Mouse (Mus musculus) liver, embryonic 14.5 days (tissue): ENCODE data around the gene Phc2. TPM values are rescaled to one million over a fixed set of nuclear protein-coding genes. Genes with fewer than 3 reads are reported as not detected.
A peak's percentile ranks its signal among the peaks of the same experiment; 100 is the strongest.

Source experiments
- ATAC-seq: fragments of 200-750 bp; cut with Nextera tagmentation; 2 replicates; pipeline ENCODE4 v1.8.0; 2017; ENCODE audit warnings: moderate number of reproducible peaks, mild to moderate bottlenecking, moderate library complexity; ENCODE audit not compliant: insufficient read depth
- DNase-seq, 3 experiments: peaks; one replicate each; pipeline ENCODE4 v3.0.0-alpha.2; 2012 to 2013; ENCODE audit warnings: low read depth in 3 of 3, low spot score in 3 of 3
- H3K27ac ChIP-seq: fragments of 300-500 bp; sonication (generic); 2 replicates; pipeline ENCODE4 v1.5.1; 2014; ENCODE audit warnings: moderate library complexity, mild to moderate bottlenecking, control low read depth, inconsistent platforms
- H3K27me3 ChIP-seq: fragments of 300-500 bp; sonication (generic); 2 replicates; pipeline ENCODE4 v1.6.1; 2014; ENCODE audit warnings: mild to moderate bottlenecking, low read length, moderate library complexity; ENCODE audit not compliant: control insufficient read depth, insufficient read depth
- H3K36me3 ChIP-seq: fragments of 300-500 bp; sonication (generic); replicated peaks from 2 replicates; pipeline ENCODE4 v1.6.1; 2014; ENCODE audit warnings: low read depth; ENCODE audit not compliant: control insufficient read depth, insufficient read depth
- H3K4me1 ChIP-seq, 2 experiments: fragments of 200-500 bp in 1 of 2; fragments of 300-500 bp in 1 of 2; sonication (generic) in 1 of 2; replicated peaks; 2 replicates each; pipeline ENCODE4 v1.6.1; 2012 to 2014; ENCODE audit warnings: antibody characterized with exemption in 1 of 2, inconsistent platforms in 1 of 2, low read length in 1 of 2; ENCODE audit not compliant: control insufficient read depth in 2 of 2, insufficient read depth in 2 of 2
- H3K4me2 ChIP-seq: fragments of 300-500 bp; sonication (generic); 2 replicates; pipeline ENCODE4 v1.6.1; 2014; ENCODE audit warnings: low read depth, mild to moderate bottlenecking, control low read depth, moderate library complexity
- H3K4me3 ChIP-seq, 2 experiments: fragments of 200-500 bp in 1 of 2; fragments of 300-500 bp in 1 of 2; sonication (generic) in 1 of 2; 2 replicates each; pipeline ENCODE4 v1.5.1; 2012 to 2014; ENCODE audit warnings: low read depth in 2 of 2, low read length in 2 of 2, mild to moderate bottlenecking in 2 of 2, control low read depth in 1 of 2, inconsistent platforms in 1 of 2, moderate library complexity in 1 of 2; ENCODE audit not compliant: insufficient read depth in 1 of 2
- H3K9ac ChIP-seq: fragments of 300-500 bp; sonication (generic); replicated peaks from 2 replicates; pipeline ENCODE4 v1.6.1; 2014; ENCODE audit warnings: mild to moderate bottlenecking, control low read depth, moderate library complexity
- H3K9me3 ChIP-seq: fragments of 300-500 bp; sonication (generic); 2 replicates; pipeline ENCODE4 v1.6.1; 2016; ENCODE audit warnings: low read length, mixed read lengths; ENCODE audit not compliant: control insufficient read depth
- CTCF ChIP-seq: IDR thresholded peaks from 2 replicates; pipeline ENCODE4 v1.5.1; 2016; ENCODE audit warnings: antibody characterized with exemption, low read depth, control low read depth
- EP300 ChIP-seq: IDR thresholded peaks from 2 replicates; pipeline ENCODE4 v1.6.1; 2016; ENCODE audit warnings: antibody characterized with exemption, low read depth
- whole genome bisulfite sequencing: fragments of 180-500 bp; shearing (Covaris S2); extraction: QIAGEN DNeasy Blood & Tissue Kit; methylation state at CpG from one replicate; pipeline ENCODE4 v1.1.7; 2014; ENCODE audit not compliant: insufficient replicate concordance; 5-methylcytosine and 5-hydroxymethylcytosine counted together
- polyA plus RNA-seq, 2 experiments: library from polyadenylated mRNA; depleted of rRNA in 1 of 2; stranded (reverse) in 1 of 2; unstranded in 1 of 2; fragments of >200 nt; fragmentation: Nextera tagmentation in 1 of 2; extraction: Ambion mirVana in 1 of 2; gene quantifications; 2 replicates each; pipeline versions ENCODE4 v1.2.1 to v1.2.3; 2012 to 2014

Gene Phc2
- polyA plus RNA-seq, 2 experiments, result 8.8 to 17.1 TPM

- 83% methylated on average over 8 of the region's 8 CpGs for WGBS
- no peak overlapping the region for H3K4me2 ChIP-seq
- peaks cover 0 to 8% of the 10 kb centered on the region in 2 experiments; a peak in 3 of 4 replicates for H3K4me1 ChIP-seq
- no peak overlapping the region for H3K9ac ChIP-seq
- H3K9me3 ChIP-seq, result no peaks in the 10 kb centered on the region
- no peaks in the 10 kb centered on the region for H3K27me3 ChIP-seq
- DNase-seq (no peak), ATAC-seq (no peak)
- H3K27ac ChIP-seq, result no peak overlapping the region
- H3K4me3 ChIP-seq, result no peak overlapping the region
- H3K36me3 ChIP-seq, result no peaks in the 10 kb centered on the region
- TF ChIP-seq EP300 (no peak), CTCF (no peak)
Observed at GRCm38 (mm10) chr4:128794198-128794597, 139.7 kb downstream of the Phc2 start.

DNA sequence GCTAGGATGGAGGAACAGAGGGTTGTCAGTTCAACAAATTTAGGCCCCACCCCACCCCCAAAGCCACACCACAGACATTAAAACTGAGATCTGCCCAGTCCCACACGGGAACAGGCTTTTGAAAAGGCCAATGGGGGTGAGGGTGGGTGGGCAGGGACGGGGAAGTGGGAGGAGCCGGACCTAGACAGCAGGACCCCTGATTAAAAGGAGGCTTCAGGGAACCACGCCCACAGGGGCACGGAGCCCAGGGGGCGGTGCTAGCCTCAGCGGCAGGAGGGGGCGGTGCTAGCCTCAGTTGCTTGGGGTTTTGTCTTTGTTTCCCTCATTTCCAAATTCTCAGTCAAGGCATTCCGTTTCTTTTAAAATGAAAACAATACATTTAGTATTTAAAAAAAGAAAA, 141.1 kb downstream of the Phc2 start:
- H3K9ac ChIP-seq, result no peak overlapping the region
- DNase-seq (no peak), ATAC-seq (0 out of 2 replicates have a peak, but pooled peaks have one; percentile 31)
- H3K4me2 ChIP-seq, result peak overlapping the region; percentile 28; the same call in 1 of the 2 replicates
- H3K4me1 ChIP-seq, result peaks cover 0 to 8% of the 10 kb centered on the region in 2 experiments; a peak in 3 of 4 replicates
- no peaks in the 10 kb centered on the region for H3K36me3 ChIP-seq
- no peak overlapping the region for H3K27ac ChIP-seq
- H3K27me3 ChIP-seq, result no peaks in the 10 kb centered on the region
- WGBS, result 3% methylated on average over 9 of the region's 9 CpGs
- no peaks in the 10 kb centered on the region for H3K9me3 ChIP-seq
- TF ChIP-seq CTCF (no peak), EP300 (no peak)
- H3K4me3 ChIP-seq, result no peak overlapping the region

GRCm38 (mm10) chr4:128796788-128797187, 142.3 kb downstream of the Phc2 start:
- H3K4me1 ChIP-seq, result peaks cover 0 to 13% of the 10 kb centered on the region in 2 experiments; a peak in 3 of 4 replicates
- no peak for TF ChIP-seq CTCF
- TF ChIP-seq EP300, result no peak

GRCm38 (mm10) chr4:128801675-128802465, 147.4 kb downstream of the Phc2 start:
- ATAC-seq, result no peak
- 52% methylated on average over 9 of the region's 9 CpGs for WGBS
- no peaks in the 10 kb centered on the region for H3K9me3 ChIP-seq
- no peak for DNase-seq
- H3K27me3 ChIP-seq, result no peaks in the 10 kb centered on the region
- no peak overlapping the region for H3K4me3 ChIP-seq
- no peaks in the 10 kb centered on the region for H3K36me3 ChIP-seq
- H3K27ac ChIP-seq, result no peak overlapping the region
- peaks cover 18 to 27% of the 10 kb centered on the region in 2 experiments for H3K4me1 ChIP-seq
- TF ChIP-seq CTCF (no peak), EP300 (no peak)
- no peak overlapping the region for H3K4me2 ChIP-seq
- H3K9ac ChIP-seq, result no peak overlapping the region

More at GRCm38 (mm10) chr4:128796788-128797187, 142.3 kb downstream of the Phc2 start:
- Histone ChIP-seq H3K9me3 (no peaks in the 10 kb centered on the region), H3K27ac (no peak overlapping the region), H3K36me3 (no peaks in the 10 kb centered on the region), H3K27me3 (no peaks in the 10 kb centered on the region), H3K9ac (no peak overlapping the region), H3K4me2 (no peak overlapping the region), H3K4me3 (no peak overlapping the region)
- DNase-seq (no peak), ATAC-seq (no peak)
- WGBS, result 66% methylated on average over 8 of the region's 8 CpGs

Other genes starting within 250 kb of the Phc2 start
- 0.57 and 0.71 TPM in 2 replicates for gene Zscan20, start 44.6 kb upstream of the Phc2 start, polyA plus RNA-seq (2012; rRNA removed)
- 0.33 and 0.59 TPM in 2 replicates for gene Zscan20, start 44.6 kb upstream of the Phc2 start, polyA plus RNA-seq (2014; fragmentation: Nextera tagmentation; extraction: Ambion mirVana)
- gene Tlr12, start 36.1 kb upstream of the Phc2 start, polyA plus RNA-seq (2012; rRNA removed), result 0.75 and 0.81 TPM in 2 replicates
- 0.14 and 0.18 TPM in 2 replicates for gene Tlr12, start 36.1 kb upstream of the Phc2 start, polyA plus RNA-seq (2014; fragmentation: Nextera tagmentation; extraction: Ambion mirVana)
- 0.06 and 0.09 TPM in 2 replicates for gene A3galt2, start 100.7 kb downstream of the Phc2 start, polyA plus RNA-seq (2012; rRNA removed)
- 0.04 TPM in 1 of 2 replicates, not detected in the other for gene A3galt2, start 100.7 kb downstream of the Phc2 start, polyA plus RNA-seq (2014; fragmentation: Nextera tagmentation; extraction: Ambion mirVana)
- gene Zfp362, start 151.3 kb downstream of the Phc2 start, polyA plus RNA-seq (2012; rRNA removed), result 7.6 and 8.2 TPM in 2 replicates
- 6.2 and 7.4 TPM in 2 replicates for gene Zfp362, start 151.3 kb downstream of the Phc2 start, polyA plus RNA-seq (2014; fragmentation: Nextera tagmentation; extraction: Ambion mirVana)
- gene Trim62, start 228.9 kb downstream of the Phc2 start, polyA plus RNA-seq (2012; rRNA removed), result 0.25 TPM in 2 replicates
- 0.24 and 0.30 TPM in 2 replicates for gene Trim62, start 228.9 kb downstream of the Phc2 start, polyA plus RNA-seq (2014; fragmentation: Nextera tagmentation; extraction: Ambion mirVana)